In the genomic region with DNA sequence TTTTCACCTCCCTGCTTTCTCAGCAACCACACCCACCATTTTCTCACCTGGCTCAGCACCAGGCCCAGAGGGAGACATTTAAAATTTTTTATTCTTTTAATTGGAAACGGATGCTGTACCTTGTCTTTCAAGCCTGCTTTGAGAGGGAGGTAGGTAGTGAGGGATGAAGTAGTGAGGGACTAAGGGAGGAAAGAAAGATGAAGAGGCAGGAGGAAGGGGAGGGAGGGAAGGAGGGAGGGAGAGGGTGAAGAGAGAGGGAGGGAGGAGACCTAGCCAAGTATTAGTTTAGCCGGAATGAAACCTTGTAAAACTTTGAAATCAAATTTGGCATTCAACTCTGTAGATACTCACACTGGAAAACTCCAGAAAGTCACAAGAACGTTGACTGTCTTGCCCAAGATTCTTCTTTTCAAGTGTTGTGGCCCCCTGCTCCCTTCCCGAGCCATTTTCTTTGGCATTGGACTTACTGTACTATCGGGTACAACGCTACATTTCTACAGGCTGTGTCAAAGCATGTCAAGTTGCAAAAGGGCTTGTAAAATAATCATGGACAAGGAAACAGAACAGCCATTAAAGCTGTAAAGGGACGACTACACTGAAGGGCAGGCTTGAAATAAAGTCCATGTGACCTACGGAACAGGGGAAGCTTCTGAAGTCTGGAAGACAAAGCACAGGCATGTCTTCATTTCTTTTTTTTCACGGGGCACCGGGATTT, we compare ENCODE assay signal across 8 mouse cellular contexts.
DNase-seq lines count a peak whose midpoint lies in the region; ATAC-seq and TF ChIP-seq lines count a peak whose summit lies in the region.
"Had no signal": no experiment of that assay in that cellular context is flagged by ENCODE, and none has a peak within 500 bp of the region (broad histone marks: within the 10 kb centered on the region; RNA-seq: fewer than 3 reads in every experiment).

No protein-coding gene starts in this region.

- no peak for ATAC-seq in forebrain, postnatal 0 days
- peak; percentile 53 for ATAC-seq in limb, embryonic 14.5 days (ENCODE audit: low FRiP score, low read depth)

- H3K9me3 ChIP-seq in forebrain, postnatal 0 days (ENCODE audit: low read length), result no peaks in the 10 kb centered on the region
- no peaks in the 10 kb centered on the region for H3K9me3 ChIP-seq in limb, embryonic 14.5 days (ENCODE audit: control insufficient read depth, low read length)

- DNase-seq in retina, embryonic 14.5 days (ENCODE audit: low spot score), result peak; percentile 16
- DNase-seq in retina, postnatal 1 day, result no peak
- DNase-seq in forebrain, postnatal 0 days, result peak; percentile 18
- DNase-seq in limb, embryonic 14.5 days (ENCODE audit: low spot score), result peak; percentile 52
- DNase-seq in right cerebral cortex, postnatal 25 days, result no peak
- no peak for DNase-seq in cerebellum, adult 9-11 months
- no peak for DNase-seq in kidney, adult 11 months

- WGBS in forebrain, postnatal 0 days, result 14% methylated on average over 10 of the region's 10 CpGs
- WGBS in limb, embryonic 14.5 days, result 10% methylated on average over 10 of the region's 10 CpGs

- no peaks in the 10 kb centered on the region for H3K36me3 ChIP-seq in forebrain, postnatal 0 days (ENCODE audit: insufficient read depth)
- no peaks in the 10 kb centered on the region for H3K36me3 ChIP-seq in limb, embryonic 14.5 days (ENCODE audit: control insufficient read depth, insufficient read depth, low read length)

- no peak for TF ChIP-seq POLR2A in limb, embryonic 14.5 days (IDR thresholded peaks at IDR 0.05; ENCODE audit: borderline replicate concordance, extremely low read depth, insufficient read depth, insufficient read length)

- TF ChIP-seq CTCF in forebrain, postnatal 0 days (IDR thresholded peaks at IDR 0.05; ENCODE audit: low read depth), result no peak

- no peak overlapping the region for H3K27ac ChIP-seq in forebrain, postnatal 0 days (ENCODE audit: low read depth, low read length)
- H3K27ac ChIP-seq in limb, embryonic 14.5 days (replicated peaks; ENCODE audit: low read depth, low read length), result peak overlapping the region; percentile 90

- H3K4me3 ChIP-seq in forebrain, postnatal 0 days (ENCODE audit: low read depth, low read length), result no peak overlapping the region
- H3K4me3 ChIP-seq in limb, embryonic 14.5 days (replicated peaks; ENCODE audit: low read length), result no peak overlapping the region
- H3K4me3 ChIP-seq: myocyte had no signal

- 0 out of 2 replicates have a peak overlapping the region, but pooled peaks have one; percentile 23 for H3K4me2 ChIP-seq in forebrain, postnatal 0 days (ENCODE audit: low read depth)
- H3K4me2 ChIP-seq in limb, embryonic 14.5 days (replicated peaks; ENCODE audit: low read depth, low read length, severe bottlenecking), result peak overlapping the region; percentile 16; the same call in 1 of the 2 replicates

- no peaks in the 10 kb centered on the region for H3K27me3 ChIP-seq in forebrain, postnatal 0 days (ENCODE audit: insufficient read depth, low read length)
- no peaks in the 10 kb centered on the region for H3K27me3 ChIP-seq in limb, embryonic 14.5 days (ENCODE audit: control insufficient read depth, insufficient read depth, low read length)

- H3K9ac ChIP-seq in forebrain, postnatal 0 days, result no peak overlapping the region
- no peak overlapping the region for H3K9ac ChIP-seq in limb, embryonic 14.5 days (ENCODE audit: low read depth, low read length, severe bottlenecking)

- no peaks in the 10 kb centered on the region; the same call in 1 of the 2 replicates for H3K4me1 ChIP-seq in forebrain, postnatal 0 days (ENCODE audit: insufficient read depth)
- H3K4me1 ChIP-seq in limb, embryonic 14.5 days (ENCODE audit: control insufficient read depth, insufficient read depth, low read length), result peaks cover 27% of the 10 kb centered on the region

Comparison
In these comparisons a context has a peak if more than half of its experiments do, and no peak if none do; other contexts are left out.
1. DNase-seq: peak in retina, embryonic 14.5 days (single experiment), forebrain, postnatal 0 days (single experiment) and limb, embryonic 14.5 days (single experiment); none in retina, postnatal 1 day (single experiment), right cerebral cortex, postnatal 25 days (single experiment), cerebellum, adult 9-11 months (single experiment) and kidney, adult 11 months (single experiment).